Mouse (Mus musculus) lung, embryonic 15.5 days (tissue): ENCODE measurements around the gene Gm45711. TPM values are rescaled to one million over a fixed set of nuclear protein-coding genes. Genes with fewer than 3 reads are reported as not detected.
"Not testable (repeated sequence)": the region's sequence is repeated elsewhere in the genome, so short reads cannot be mapped to it uniquely, and the experiment has no call there.

Source experiments
- ATAC-seq: fragments of 200-750 bp; cut with Nextera tagmentation; 2 replicates; pipeline ENCODE4 v1.8.0; 2017; ENCODE audit warnings: moderate number of reproducible peaks, borderline replicate concordance; ENCODE audit not compliant: low FRiP score, low TSS enrichment; ENCODE audit errors: extremely low read depth
- H3K27ac ChIP-seq: fragments of 300-500 bp; sonication (generic); 2 replicates; pipeline ENCODE4 v1.5.1; 2015; ENCODE audit warnings: moderate library complexity, mild to moderate bottlenecking, inconsistent platforms
- H3K27me3 ChIP-seq: fragments of 300-500 bp; sonication (generic); 2 replicates; pipeline ENCODE4 v1.6.1; 2015; ENCODE audit warnings: inconsistent platforms
- H3K36me3 ChIP-seq: fragments of 300-500 bp; sonication (generic); 2 replicates; pipeline ENCODE4 v1.6.1; 2015; ENCODE audit warnings: inconsistent platforms
- H3K4me1 ChIP-seq: fragments of 300-500 bp; sonication (generic); 2 replicates; pipeline ENCODE4 v1.6.1; 2015; ENCODE audit warnings: inconsistent platforms
- H3K4me2 ChIP-seq: fragments of 300-500 bp; sonication (generic); 2 replicates; pipeline ENCODE4 v1.6.1; 2015; ENCODE audit warnings: inconsistent platforms, mild to moderate bottlenecking, moderate library complexity
- H3K4me3 ChIP-seq: fragments of 300-500 bp; sonication (generic); 2 replicates; pipeline ENCODE4 v1.5.1; 2015; ENCODE audit warnings: mild to moderate bottlenecking, inconsistent platforms
- H3K9ac ChIP-seq: fragments of 300-500 bp; sonication (generic); 2 replicates; pipeline ENCODE4 v1.6.1; 2015; ENCODE audit warnings: inconsistent platforms
- H3K9me3 ChIP-seq: fragments of 300-500 bp; sonication (generic); 2 replicates; pipeline ENCODE4 v1.6.1; 2016; ENCODE audit warnings: inconsistent platforms
- WGBS: fragments of 180-500 bp; shearing (Covaris S2); methylation state at CpG from one replicate; pipeline ENCODE4 v1.1.7; 2015; 5-methylcytosine and 5-hydroxymethylcytosine counted together
- polyA plus RNA-seq: library from polyadenylated mRNA; unstranded; fragments of >200 nt; fragmentation: Nextera tagmentation; extraction: Ambion mirVana; gene quantifications from 2 replicates; pipeline ENCODE4 v1.2.1, GENCODE M21; 2015

The Gm45711 gene
- not detected in 2 replicates for polyA plus RNA-seq

DNA sequence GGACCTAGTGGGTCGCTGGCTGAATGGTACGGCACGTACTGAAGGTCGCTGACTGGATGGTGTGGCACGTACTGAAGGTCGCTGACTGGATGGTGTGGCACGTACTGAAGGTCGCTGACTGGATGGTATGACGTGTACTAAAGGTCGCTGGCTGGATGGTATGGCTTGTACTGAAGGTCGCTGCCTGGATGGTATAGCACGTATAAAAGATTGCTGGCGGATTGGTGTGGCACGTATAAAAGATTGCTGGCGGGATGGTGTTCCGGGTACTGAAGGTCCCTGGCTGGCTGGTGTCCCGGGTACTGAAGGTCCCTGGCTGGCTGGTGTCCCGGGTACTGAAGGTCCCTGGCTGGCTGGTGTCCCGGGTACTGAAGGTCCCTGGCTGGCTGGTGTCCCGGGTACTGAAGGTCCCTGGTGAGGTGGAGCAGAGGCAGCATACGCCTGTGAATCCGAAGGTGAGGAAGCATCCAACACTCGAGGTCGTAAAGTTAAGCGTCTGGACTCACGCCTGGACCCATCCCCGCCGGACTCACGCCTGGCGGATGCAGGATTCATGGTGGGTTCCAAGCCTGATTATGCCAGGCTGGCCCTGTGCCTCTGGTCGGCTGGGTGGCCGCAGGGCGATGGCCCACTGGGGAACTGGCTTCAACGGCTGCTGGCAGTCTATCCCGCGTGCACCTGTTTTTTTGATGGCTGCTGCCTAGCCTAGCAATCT lies at the start of gene Gm45711, which contains the start of gene Cmtm1:
Gm45711 (minus strand) TSS at position 641 of the 715 bp plus-strand sequence.
Cmtm1 (minus strand) TSS at position 705 of the 715 bp plus-strand sequence.
- WGBS = 84% methylated on average over 36 of the region's 36 CpGs
- ATAC-seq, H3K27me3 ChIP-seq, H3K4me1 ChIP-seq, H3K36me3 ChIP-seq, H3K4me3 ChIP-seq, H3K9me3 ChIP-seq, H3K4me2 ChIP-seq, H3K27ac ChIP-seq, H3K9ac ChIP-seq: not testable (repeated sequence)

DNA sequence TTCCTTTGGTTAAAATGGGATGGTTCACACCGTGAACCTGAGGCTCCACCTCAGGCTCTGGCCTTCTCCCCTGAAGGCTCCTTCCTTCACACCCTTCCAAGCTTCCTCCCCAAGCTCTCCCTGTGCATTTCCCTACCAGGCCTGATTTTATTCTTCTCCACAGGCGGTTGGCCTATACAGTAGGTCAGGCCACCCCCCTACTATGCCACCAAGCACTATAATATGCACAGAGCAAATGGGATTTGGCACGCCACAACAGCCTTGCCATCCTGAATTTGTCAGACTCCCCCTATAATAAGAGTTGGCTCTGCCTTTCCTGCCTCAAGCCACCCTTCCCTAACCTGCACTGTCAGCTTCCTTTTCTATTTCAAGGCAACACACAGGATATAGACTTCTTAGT lies 48.8 kb upstream of the Gm45711 start:
- Histone ChIP-seq H3K36me3 (peaks cover 14% of the 10 kb centered on the region; the same call in 1 of the 2 replicates), H3K27ac (no peak overlapping the region), H3K4me2 (no peak overlapping the region), H3K27me3 (no peaks in the 10 kb centered on the region), H3K4me3 (no peak overlapping the region), H3K9me3 (no peaks in the 10 kb centered on the region), H3K9ac (no peak overlapping the region), H3K4me1 (no peaks in the 10 kb centered on the region)
- 84% methylated on average over 3 of the region's 3 CpGs for WGBS
- no peak for ATAC-seq

DNA sequence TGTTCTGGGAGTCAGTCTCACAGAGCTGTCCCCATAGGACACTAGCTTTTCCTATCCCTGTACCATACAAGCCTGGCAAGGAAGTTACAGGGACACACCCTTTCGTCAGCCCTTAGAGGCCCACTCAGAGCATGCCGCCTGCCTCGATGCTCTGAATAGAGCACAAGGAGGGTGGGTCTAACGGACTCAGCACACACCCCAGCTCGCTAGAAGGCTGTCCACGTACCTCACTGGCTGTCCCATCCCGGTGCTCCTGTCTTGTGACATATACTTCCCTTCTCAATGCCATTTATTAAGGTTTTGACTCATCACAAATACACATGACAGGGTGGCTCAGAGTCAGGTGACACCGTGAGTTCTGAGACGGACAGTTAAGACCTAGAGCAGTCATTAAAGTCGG lies 44.6 kb upstream of the Gm45711 start:
- H3K36me3 ChIP-seq = peaks cover 18% of the 10 kb centered on the region; the same call in 1 of the 2 replicates
- no peak for ATAC-seq
- no peak overlapping the region for H3K4me2 ChIP-seq
- H3K27ac ChIP-seq = no peak overlapping the region
- WGBS = 90% methylated on average over 10 of the region's 10 CpGs
- H3K4me1 ChIP-seq = no peaks in the 10 kb centered on the region
- no peak overlapping the region for H3K4me3 ChIP-seq
- H3K27me3 ChIP-seq = no peaks in the 10 kb centered on the region
- H3K9me3 ChIP-seq = no peaks in the 10 kb centered on the region
- no peak overlapping the region for H3K9ac ChIP-seq

DNA sequence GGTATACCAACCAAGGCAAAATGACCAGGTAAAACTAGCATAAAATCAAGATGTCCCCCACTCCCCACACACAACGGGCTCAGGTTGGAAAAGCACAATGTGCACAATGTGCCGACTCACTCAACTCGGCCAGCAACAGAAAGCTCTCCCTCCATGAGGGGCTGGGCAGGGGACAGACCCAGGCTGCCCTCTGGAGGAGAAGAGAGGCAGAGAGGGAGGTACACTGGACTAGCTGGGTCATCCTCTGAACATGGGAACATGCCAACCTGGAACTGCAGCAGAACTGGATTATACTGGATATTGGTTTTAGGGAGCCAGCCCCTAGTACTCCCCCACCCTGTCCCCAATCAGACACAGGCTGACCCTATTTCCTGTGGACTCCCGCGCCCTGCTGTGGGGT lies 43.3 kb upstream of the Gm45711 start:
- no peak for ATAC-seq
- no peaks in the 10 kb centered on the region for H3K27me3 ChIP-seq
- peaks cover 18% of the 10 kb centered on the region; the same call in 1 of the 2 replicates for H3K36me3 ChIP-seq
- no peak overlapping the region for H3K27ac ChIP-seq
- 54% methylated on average over 5 of the region's 5 CpGs for WGBS
- no peak overlapping the region for H3K9ac ChIP-seq
- H3K4me1 ChIP-seq = no peaks in the 10 kb centered on the region
- H3K4me3 ChIP-seq = no peak overlapping the region
- no peak overlapping the region for H3K4me2 ChIP-seq
- H3K9me3 ChIP-seq = no peaks in the 10 kb centered on the region

DNA sequence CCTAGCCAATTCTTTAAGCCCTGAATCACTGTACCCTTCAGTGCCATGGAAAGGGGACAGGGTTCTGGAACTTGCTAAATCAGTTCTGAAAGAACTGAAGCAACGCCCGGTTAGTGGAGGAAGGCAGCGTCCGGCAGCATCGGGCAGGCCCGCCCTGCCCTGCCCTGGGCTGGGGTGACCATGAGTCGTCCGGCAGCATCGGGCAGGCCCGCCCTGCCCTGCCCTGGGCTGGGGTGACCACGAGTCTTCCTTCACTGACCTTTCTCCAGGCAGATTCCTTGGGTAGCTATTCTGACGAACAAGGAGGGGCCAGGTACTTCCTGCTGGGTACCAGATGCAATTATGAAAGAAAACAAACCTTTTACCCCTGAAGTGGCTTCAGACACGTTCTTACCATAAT lies 40.2 kb upstream of the Gm45711 start:
- H3K9me3 ChIP-seq = no peaks in the 10 kb centered on the region
- WGBS = 66% methylated on average over 13 of the region's 13 CpGs
- no peak overlapping the region for H3K9ac ChIP-seq
- no peak overlapping the region for H3K27ac ChIP-seq
- H3K4me2 ChIP-seq = no peak overlapping the region
- no peaks in the 10 kb centered on the region for H3K4me1 ChIP-seq
- ATAC-seq = no peak
- H3K27me3 ChIP-seq = no peaks in the 10 kb centered on the region
- no peak overlapping the region for H3K4me3 ChIP-seq
- H3K36me3 ChIP-seq = peaks cover 40% of the 10 kb centered on the region

DNA sequence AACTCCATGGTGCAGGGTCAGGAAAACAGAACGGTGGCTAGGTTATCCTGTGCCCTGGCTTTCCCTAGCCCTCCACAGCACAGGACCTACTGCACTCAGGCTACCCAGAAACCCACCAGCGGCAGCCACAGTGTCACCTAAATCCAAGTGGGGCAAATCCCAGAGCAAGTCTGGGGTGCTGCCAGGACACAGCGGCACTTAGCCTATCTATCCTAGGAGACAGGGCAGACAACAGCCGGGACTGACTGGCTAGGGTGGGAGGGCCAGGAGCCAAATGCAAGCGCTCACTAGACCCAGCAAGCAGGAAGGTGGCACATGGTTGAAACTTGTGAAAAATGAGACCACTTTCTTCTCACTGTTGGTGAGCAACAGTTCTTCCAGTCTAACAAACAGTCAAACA lies 39.1 kb upstream of the Gm45711 start:
- ATAC-seq = no peak
- Histone ChIP-seq H3K4me2 (no peak overlapping the region), H3K27me3 (no peaks in the 10 kb centered on the region), H3K27ac (no peak overlapping the region), H3K4me1 (no peaks in the 10 kb centered on the region), H3K4me3 (no peak overlapping the region), H3K36me3 (peaks cover 37% of the 10 kb centered on the region), H3K9ac (no peak overlapping the region), H3K9me3 (no peaks in the 10 kb centered on the region)
- WGBS = 68% methylated on average over 5 of the region's 5 CpGs

DNA sequence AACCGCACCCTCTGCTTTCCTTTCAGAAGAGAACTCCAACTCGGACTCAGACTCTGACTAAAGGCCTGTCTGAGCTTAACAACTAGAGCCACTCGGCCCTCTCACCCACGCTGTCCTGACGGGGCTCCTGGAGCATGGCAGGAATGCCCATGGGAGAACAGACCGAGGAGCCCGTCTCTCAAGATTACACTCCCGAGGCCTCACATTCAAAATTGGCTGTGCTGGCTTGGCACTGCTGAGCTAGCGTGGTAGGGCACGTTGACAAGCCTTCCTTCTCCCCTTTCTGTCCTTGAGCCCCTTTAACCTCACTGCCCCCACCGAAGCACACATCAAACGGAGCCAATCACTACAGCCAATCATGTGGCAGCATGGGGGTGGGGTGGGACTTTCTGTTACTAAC lies 36.8 kb upstream of the Gm45711 start:
- Histone ChIP-seq H3K27me3 (no peaks in the 10 kb centered on the region), H3K9ac (no peak overlapping the region), H3K27ac (no peak overlapping the region), H3K9me3 (no peaks in the 10 kb centered on the region), H3K36me3 (peaks cover 36% of the 10 kb centered on the region), H3K4me3 (no peak overlapping the region), H3K4me1 (peaks cover 11% of the 10 kb centered on the region), H3K4me2 (no peak overlapping the region)
- WGBS = 58% methylated on average over 12 of the region's 12 CpGs
- no peak for ATAC-seq

DNA sequence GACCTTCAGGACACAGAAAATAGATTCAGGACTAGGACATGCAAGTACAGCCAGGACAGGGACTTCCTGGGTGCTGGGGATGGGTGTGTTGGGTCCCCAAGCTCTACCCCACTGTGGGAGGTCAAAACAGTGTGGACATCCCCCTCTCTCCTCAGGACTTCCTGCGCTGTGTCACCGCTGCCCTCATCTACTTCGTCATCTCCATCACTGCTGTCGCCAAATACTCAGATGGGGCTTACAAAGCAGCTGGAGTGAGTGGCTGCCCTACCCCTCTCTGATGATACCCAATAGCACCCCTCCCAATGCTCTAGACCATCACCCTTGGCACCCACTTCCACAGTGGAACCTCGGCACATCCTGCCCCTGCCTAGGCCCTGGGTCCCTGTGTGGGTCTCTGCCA lies 34.7 kb upstream of the Gm45711 start:
- WGBS = 84% methylated on average over 5 of the region's 5 CpGs
- peaks cover 35% of the 10 kb centered on the region for H3K36me3 ChIP-seq
- no peak overlapping the region for H3K4me2 ChIP-seq
- no peak for ATAC-seq
- H3K9me3 ChIP-seq = no peaks in the 10 kb centered on the region
- peaks cover 17% of the 10 kb centered on the region for H3K4me1 ChIP-seq
- H3K9ac ChIP-seq = no peak overlapping the region
- H3K27me3 ChIP-seq = no peaks in the 10 kb centered on the region
- no peak overlapping the region for H3K4me3 ChIP-seq
- no peak overlapping the region for H3K27ac ChIP-seq

DNA sequence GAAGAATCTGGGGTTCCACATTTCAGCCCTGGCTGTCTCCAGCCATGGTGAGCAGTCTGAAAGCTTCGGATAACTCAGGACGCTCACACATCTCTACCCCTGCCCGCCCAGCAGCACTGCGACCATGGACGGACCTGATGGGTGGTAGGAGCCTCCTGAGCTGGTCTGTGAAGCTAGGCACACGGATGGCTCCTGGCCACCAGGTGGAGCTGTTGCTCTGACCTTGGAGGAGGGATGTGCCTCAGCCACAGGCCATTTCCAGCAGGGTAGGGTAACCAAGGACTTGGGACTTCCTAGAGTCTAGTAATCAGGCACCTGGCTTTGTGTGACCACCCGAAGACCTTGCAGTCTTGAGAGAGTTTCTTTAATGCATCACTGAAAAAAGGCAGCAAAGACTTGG lies 34.1 kb upstream of the Gm45711 start:
- Histone ChIP-seq H3K4me1 (peaks cover 22% of the 10 kb centered on the region), H3K36me3 (peaks cover 35% of the 10 kb centered on the region), H3K27me3 (no peaks in the 10 kb centered on the region), H3K9ac (no peak overlapping the region), H3K4me3 (no peak overlapping the region), H3K27ac (no peak overlapping the region), H3K4me2 (no peak overlapping the region), H3K9me3 (no peaks in the 10 kb centered on the region)
- 9% methylated on average over 7 of the region's 7 CpGs for whole genome bisulfite sequencing
- ATAC-seq = no peak

DNA sequence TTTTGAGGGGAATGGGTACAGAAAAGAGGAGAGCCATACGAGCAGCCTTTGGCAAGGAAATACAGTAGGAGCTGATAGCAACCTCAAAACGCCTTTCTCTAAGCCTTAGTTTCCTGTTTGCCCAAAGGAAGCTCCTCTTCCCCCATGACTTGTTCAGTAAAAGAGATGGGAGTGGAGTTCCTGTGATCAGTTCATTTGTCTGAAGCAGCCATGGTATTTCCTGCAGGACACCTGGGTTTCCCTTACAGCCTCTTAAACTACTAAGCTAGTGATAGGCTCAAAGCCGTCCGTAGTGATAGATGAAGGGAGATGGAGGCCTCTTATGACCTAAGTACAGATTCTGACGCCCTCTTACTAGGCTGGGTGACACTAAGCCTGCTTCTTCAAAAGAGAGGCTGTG lies 32.5 kb upstream of the Gm45711 start:
- Histone ChIP-seq H3K36me3 (peaks cover 30% of the 10 kb centered on the region; the same call in 1 of the 2 replicates), H3K9ac (no peak overlapping the region), H3K27me3 (no peaks in the 10 kb centered on the region), H3K4me3 (no peak overlapping the region), H3K9me3 (no peaks in the 10 kb centered on the region), H3K4me2 (peak overlapping the region; percentile 87; the same call in 1 of the 2 replicates), H3K4me1 (peaks cover 22% of the 10 kb centered on the region), H3K27ac (no peak overlapping the region)
- WGBS = 61% methylated on average over 5 of the region's 5 CpGs
- no peak for ATAC-seq

DNA sequence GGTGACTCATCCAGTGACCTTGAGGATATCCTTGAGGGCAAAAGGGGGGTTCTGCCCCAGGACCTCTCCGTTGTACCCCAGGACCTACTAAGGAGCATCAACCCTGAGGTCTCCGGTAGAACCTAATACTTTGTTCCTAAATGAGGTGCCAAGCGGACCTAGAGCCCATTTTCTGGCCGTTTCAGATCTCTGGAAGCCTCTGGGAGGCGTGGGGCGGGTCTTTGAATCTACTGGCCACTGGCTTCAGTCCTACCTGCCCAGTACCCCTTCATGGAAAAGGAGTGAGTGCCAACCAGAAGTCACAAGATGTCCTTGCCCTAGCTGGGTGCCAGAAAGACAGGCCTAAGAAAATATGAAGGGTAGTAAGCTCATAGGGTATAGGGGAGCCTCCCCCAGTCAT lies 31.8 kb upstream of the Gm45711 start:
- Histone ChIP-seq H3K36me3 (peaks cover 23% of the 10 kb centered on the region; the same call in 1 of the 2 replicates), H3K4me3 (peak overlapping the region; percentile 68), H3K4me1 (peaks cover 22% of the 10 kb centered on the region), H3K27me3 (no peaks in the 10 kb centered on the region), H3K27ac (peak overlapping the region; percentile 31; the same call in 1 of the 2 replicates), H3K4me2 (peak overlapping the region; percentile 87), H3K9ac (peak overlapping the region; percentile 87), H3K9me3 (no peaks in the 10 kb centered on the region)
- ATAC-seq = no peak
- WGBS = 39% methylated on average over 6 of the region's 6 CpGs

DNA sequence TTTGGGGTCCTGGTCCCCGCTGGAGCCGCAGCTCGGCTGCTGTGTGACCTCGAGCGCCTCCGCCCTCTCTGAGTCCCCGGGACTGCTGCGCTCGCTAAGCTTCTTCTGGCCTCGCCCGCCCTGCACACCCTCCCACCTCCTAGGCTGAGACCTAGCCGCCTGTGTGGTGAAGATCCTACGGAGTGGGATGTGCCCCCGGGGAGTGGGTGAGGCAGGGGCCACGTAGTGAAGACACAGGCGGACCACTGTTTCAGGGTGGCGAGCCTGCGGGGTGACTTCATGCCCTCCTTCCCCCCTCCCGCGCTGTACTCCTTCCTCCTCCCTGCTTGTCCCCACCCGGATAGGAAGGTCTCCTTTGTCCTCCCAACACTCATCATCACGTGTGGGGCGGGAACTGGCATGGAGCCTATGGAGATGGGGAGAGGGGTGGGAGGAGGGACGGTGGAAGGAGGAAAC lies 31.3 kb upstream of the Gm45711 start:
- Histone ChIP-seq H3K4me1 (peaks cover 22% of the 10 kb centered on the region), H3K27ac (peak overlapping the region; percentile 84), H3K4me2 (peak overlapping the region; percentile 87), H3K9me3 (no peaks in the 10 kb centered on the region), H3K4me3 (peak overlapping the region; percentile 68), H3K27me3 (no peaks in the 10 kb centered on the region), H3K9ac (peak overlapping the region; percentile 87), H3K36me3 (peaks cover 18% of the 10 kb centered on the region; the same call in 1 of the 2 replicates)
- 0% methylated on average over 24 of the region's 24 CpGs for WGBS
- ATAC-seq = peak; percentile 70
